Mouse (Mus musculus) heart, embryonic 10.5 days (tissue): ENCODE results near the gene Flywch1. TPM values are rescaled to one million over a fixed set of nuclear protein-coding genes. Genes with fewer than 3 reads are reported as not detected.
"Not testable (repeated sequence)": the region's sequence is repeated elsewhere in the genome, so short reads cannot be mapped to it uniquely, and the experiment has no call there.

Source experiments
- DNase-seq: peaks from one replicate; pipeline ENCODE4 v3.0.0-alpha.2; 2017; ENCODE audit warnings: low spot score
- H3K27ac ChIP-seq: fragments of 300-500 bp; sonication (generic); 2 replicates; pipeline ENCODE4 v1.5.1; 2016; ENCODE audit warnings: mild to moderate bottlenecking
- H3K27me3 ChIP-seq: fragments of 300-500 bp; sonication (generic); 2 replicates; pipeline ENCODE4 v1.6.1; 2016; ENCODE audit warnings: mild to moderate bottlenecking; ENCODE audit not compliant: poor library complexity, insufficient read depth, severe bottlenecking
- H3K36me3 ChIP-seq: fragments of 300-500 bp; sonication (generic); 2 replicates; pipeline ENCODE4 v1.6.1; 2016; ENCODE audit warnings: mild to moderate bottlenecking, moderate library complexity
- H3K4me1 ChIP-seq: fragments of 300-500 bp; sonication (generic); 2 replicates; pipeline ENCODE4 v1.6.1; 2016; ENCODE audit warnings: mild to moderate bottlenecking
- H3K4me3 ChIP-seq: fragments of 300-500 bp; sonication (generic); 2 replicates; pipeline ENCODE4 v1.5.1; 2016; ENCODE audit warnings: mild to moderate bottlenecking, moderate library complexity
- H3K9me3 ChIP-seq: fragments of 300-500 bp; sonication (generic); 2 replicates; pipeline ENCODE4 v1.6.1; 2016; ENCODE audit warnings: mild to moderate bottlenecking, moderate library complexity
- WGBS: fragments of 180-500 bp; shearing (Covaris S2); methylation state at CpG from one replicate; pipeline ENCODE4 v1.1.7; 2016; 5-methylcytosine and 5-hydroxymethylcytosine counted together
- polyA plus RNA-seq: library from polyadenylated mRNA; unstranded; fragments of >200 nt; fragmentation: Nextera tagmentation; extraction: Ambion mirVana; gene quantifications from 2 replicates; pipeline ENCODE4 v1.2.1, GENCODE M21; 2016

Gene Flywch1
- polyA plus RNA-seq, 1 experiment from 2014 or later, result 117 TPM

DNA sequence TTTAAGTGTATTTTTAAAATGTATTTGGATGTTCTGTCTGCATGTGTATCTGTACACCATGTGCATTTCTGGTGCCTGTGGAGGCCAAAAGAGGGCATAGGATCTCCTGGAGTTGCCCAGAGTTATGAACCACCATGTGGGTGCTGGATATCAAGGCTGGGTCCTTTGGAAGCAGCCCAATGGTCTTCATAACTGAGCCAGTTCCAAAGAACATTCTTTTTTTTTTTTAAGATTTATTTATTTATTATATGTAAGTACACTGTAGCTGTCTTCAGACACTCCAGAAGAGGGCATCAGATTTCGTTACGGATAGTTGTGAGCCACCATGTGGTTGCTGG lies 786 bp upstream of the Flywch1 start:
- Histone ChIP-seq H3K36me3 (peaks cover 14% of the 10 kb centered on the region), H3K4me1 (peaks cover 15% of the 10 kb centered on the region)
- WGBS, result 74% methylated on average over 2 of the region's 2 CpGs
- not testable (repeated sequence) for H3K27ac ChIP-seq, DNase-seq, H3K27me3 ChIP-seq, H3K4me3 ChIP-seq, H3K9me3 ChIP-seq

DNA sequence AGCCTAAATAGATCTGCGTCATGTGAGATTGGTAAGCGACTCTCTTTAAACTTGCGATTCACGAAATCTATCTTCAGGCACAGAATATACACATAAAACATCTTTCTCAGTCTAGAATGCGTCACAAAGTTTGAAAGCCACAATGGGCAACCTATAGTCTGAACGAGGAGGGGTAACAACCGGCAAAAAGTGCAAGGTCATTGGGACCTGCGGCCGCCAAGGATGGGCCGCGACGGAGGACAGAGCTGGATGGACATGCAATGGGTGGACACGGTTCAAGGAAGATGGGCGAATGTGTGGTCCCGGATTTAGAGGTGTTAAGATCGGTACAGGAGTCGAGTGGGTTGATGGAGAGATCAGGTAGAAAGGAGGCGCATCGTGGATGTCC lies 512 bp downstream of the Flywch1 start:
- H3K9me3 ChIP-seq, result no peaks in the 10 kb centered on the region
- no peaks in the 10 kb centered on the region for H3K27me3 ChIP-seq
- 1% methylated on average over 19 of the region's 19 CpGs for WGBS
- peak overlapping the region; percentile 95 for H3K27ac ChIP-seq
- peaks cover 17% of the 10 kb centered on the region for H3K36me3 ChIP-seq
- no peak for DNase-seq
- peak overlapping the region; percentile 84 for H3K4me3 ChIP-seq
- peaks cover 15% of the 10 kb centered on the region for H3K4me1 ChIP-seq

DNA sequence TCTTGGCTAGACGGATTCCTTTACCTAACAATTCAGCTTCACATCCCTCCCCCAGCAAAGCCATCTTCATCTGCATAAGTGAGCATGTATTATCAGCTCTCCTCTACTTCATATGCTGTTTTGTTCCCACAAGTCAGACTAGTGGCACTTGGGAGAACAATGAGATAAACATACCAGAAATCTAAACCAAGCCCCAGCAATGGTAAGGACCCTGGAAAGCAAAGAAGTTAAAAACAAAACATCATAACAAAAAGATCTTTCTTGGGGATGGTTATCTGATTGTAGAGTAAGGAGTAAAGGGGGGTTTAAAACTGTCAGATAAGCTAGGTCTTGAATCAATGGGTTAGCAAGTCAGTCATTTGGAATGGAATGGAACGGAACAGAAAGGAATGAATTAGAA lies 909 bp downstream of the Flywch1 start:
- whole genome bisulfite sequencing, result 18% methylated on average over 2 of the region's 2 CpGs
- Histone ChIP-seq H3K4me3 (peak overlapping the region; percentile 84), H3K27me3 (no peaks in the 10 kb centered on the region), H3K9me3 (no peaks in the 10 kb centered on the region), H3K27ac (peak overlapping the region; percentile 95), H3K4me1 (peaks cover 15% of the 10 kb centered on the region), H3K36me3 (peaks cover 17% of the 10 kb centered on the region)
- no peak for DNase-seq

DNA sequence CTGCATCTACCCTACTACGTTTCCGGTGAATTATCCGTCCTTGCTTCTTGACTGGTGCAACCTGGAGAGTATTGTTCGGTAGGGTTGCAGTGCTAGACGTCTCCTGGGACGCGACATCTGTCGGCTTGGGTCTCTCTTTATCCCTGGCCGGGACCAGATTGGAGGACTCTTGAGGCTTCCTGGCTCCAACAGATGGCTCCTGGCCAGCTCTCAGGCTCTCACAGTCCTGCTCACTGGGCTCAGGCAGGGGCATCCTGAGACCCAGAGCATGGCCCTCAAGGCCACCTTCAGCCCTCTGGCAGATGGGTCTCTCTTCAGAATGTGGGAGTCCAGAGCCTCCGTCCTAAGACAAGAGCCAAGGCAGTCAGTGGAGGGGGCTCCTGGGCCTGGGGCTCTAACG lies 8.4 kb downstream of the Flywch1 start:
- 87% methylated on average over 11 of the region's 11 CpGs for WGBS
- no peak for DNase-seq
- no peaks in the 10 kb centered on the region for H3K9me3 ChIP-seq
- no peak overlapping the region for H3K4me3 ChIP-seq
- H3K4me1 ChIP-seq, result no peaks in the 10 kb centered on the region
- H3K36me3 ChIP-seq, result peaks cover 68% of the 10 kb centered on the region
- H3K27me3 ChIP-seq, result no peaks in the 10 kb centered on the region
- no peak overlapping the region for H3K27ac ChIP-seq

DNA sequence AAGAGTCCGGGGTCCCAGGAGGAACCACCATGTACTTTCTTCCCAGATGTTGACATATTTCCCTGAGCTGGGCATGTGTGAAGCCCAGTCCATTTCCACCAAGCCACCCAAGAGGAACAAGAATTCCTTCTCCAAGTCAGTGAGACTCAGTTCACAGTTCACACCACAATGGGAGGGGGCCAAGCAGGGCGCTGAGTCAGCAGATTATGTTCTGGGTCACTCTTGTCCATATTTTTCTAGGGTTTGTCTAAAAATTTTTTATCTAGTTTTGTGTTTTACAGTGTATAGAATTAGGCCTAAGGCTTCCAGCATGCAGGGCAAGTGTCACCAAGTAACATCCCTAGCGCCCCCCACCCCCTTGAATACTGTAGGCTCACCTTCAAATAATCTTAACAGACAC lies 10.2 kb downstream of the Flywch1 start:
- no peaks in the 10 kb centered on the region for H3K9me3 ChIP-seq
- peaks cover 79% of the 10 kb centered on the region for H3K36me3 ChIP-seq
- DNase-seq, result no peak
- 96% methylated on average over 3 of the region's 3 CpGs for WGBS
- no peaks in the 10 kb centered on the region for H3K27me3 ChIP-seq
- H3K4me3 ChIP-seq, result no peak overlapping the region
- no peaks in the 10 kb centered on the region for H3K4me1 ChIP-seq
- no peak overlapping the region for H3K27ac ChIP-seq

DNA sequence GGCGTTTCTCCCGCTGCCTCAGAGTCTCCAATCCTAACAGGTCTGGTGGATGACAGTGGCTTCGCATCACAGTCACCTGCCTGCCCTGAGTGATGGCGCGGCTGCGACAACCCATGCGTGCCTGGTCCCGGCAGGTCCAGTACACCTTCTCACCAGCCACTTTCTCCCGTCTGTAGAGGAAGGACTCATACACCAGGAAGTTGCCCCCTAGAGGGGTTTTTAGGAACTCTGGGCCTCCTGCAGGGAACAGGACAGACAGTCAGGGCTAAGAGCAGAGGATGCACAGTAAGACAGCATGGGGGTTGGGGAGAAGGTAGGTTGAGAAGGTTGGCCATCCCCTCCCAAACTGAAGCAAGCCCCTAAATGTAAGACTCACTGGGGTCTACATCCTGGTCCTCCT lies 11.2 kb downstream of the Flywch1 start:
- Histone ChIP-seq H3K4me1 (no peaks in the 10 kb centered on the region), H3K4me3 (no peak overlapping the region), H3K36me3 (peaks cover 88% of the 10 kb centered on the region), H3K27me3 (no peaks in the 10 kb centered on the region), H3K27ac (no peak overlapping the region), H3K9me3 (no peaks in the 10 kb centered on the region)
- WGBS, result 91% methylated on average over 9 of the region's 9 CpGs
- no peak for DNase-seq

DNA sequence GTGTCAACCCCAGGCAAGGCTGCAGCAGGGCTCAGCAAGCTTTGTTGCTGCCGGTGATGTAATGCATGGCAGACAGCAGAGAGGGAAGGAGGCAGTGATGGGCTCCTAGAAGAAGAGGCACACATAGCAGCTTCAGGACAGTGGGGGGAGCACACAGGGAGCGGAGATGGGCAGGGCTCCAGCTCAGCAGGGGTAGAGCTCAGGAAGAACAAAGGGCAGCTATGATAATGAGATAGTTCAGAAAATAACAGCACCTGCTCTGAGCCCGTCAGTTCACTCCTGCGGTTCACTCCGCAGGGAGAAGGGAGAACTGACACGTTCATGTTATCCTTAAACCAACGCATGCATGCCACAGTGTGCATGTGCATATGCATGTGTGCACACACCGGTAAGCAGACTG lies 12.6 kb downstream of the Flywch1 start:
- H3K27ac ChIP-seq, result no peak overlapping the region
- H3K27me3 ChIP-seq, result no peaks in the 10 kb centered on the region
- no peak for DNase-seq
- WGBS, result 81% methylated on average over 8 of the region's 8 CpGs
- no peak overlapping the region for H3K4me3 ChIP-seq
- no peaks in the 10 kb centered on the region for H3K9me3 ChIP-seq
- peaks cover 94% of the 10 kb centered on the region for H3K36me3 ChIP-seq
- H3K4me1 ChIP-seq, result no peaks in the 10 kb centered on the region

DNA sequence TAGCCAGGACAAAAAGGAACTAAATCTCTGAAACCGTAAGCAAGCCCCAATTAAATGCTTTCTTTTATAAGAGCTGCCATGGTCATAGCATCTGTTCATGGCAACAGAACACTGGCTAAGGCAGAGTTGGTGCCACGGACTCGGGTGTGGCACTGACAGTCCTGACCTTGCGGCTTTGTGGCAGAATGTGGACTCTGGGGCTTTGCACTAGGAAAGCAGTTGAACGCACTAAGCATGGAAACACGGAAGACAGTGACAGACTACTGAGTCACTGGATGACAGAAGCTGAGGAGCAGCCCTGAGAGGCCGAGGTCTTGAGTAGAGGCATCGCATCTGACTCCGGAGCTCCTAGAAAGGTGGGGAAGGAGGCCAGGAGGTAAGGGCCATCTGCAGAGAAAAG lies 13.8 kb downstream of the Flywch1 start:
- H3K36me3 ChIP-seq, result peaks cover 97% of the 10 kb centered on the region
- no peak overlapping the region for H3K4me3 ChIP-seq
- no peaks in the 10 kb centered on the region for H3K4me1 ChIP-seq
- WGBS, result 92% methylated on average over 9 of the region's 9 CpGs
- no peaks in the 10 kb centered on the region for H3K9me3 ChIP-seq
- H3K27ac ChIP-seq, result no peak overlapping the region
- no peak for DNase-seq
- H3K27me3 ChIP-seq, result no peaks in the 10 kb centered on the region

DNA sequence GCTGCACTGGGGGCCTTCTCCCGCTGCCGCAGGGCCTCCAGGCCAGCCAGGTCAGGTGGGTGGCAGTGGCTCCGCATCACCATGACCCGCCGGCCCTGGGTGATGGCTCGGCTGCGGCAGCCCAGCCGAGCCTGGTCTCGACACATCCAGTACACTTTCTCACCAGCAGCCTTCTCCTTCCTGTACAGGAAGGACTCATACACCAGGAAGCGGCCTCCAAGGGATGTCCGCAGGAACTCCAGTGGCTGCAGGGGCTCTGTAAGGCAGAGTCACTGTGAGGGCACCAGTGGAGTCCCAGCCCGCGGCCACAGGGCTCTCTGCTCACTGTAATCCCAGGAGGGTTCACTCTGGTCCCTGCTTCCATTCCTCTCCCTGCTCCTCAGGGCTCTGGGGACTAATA lies 15.7 kb downstream of the Flywch1 start:
- Histone ChIP-seq H3K4me1 (no peaks in the 10 kb centered on the region), H3K4me3 (no peak overlapping the region), H3K27ac (no peak overlapping the region), H3K36me3 (peaks cover 93% of the 10 kb centered on the region), H3K27me3 (no peaks in the 10 kb centered on the region), H3K9me3 (no peaks in the 10 kb centered on the region)
- WGBS, result 86% methylated on average over 13 of the region's 13 CpGs
- no peak for DNase-seq

DNA sequence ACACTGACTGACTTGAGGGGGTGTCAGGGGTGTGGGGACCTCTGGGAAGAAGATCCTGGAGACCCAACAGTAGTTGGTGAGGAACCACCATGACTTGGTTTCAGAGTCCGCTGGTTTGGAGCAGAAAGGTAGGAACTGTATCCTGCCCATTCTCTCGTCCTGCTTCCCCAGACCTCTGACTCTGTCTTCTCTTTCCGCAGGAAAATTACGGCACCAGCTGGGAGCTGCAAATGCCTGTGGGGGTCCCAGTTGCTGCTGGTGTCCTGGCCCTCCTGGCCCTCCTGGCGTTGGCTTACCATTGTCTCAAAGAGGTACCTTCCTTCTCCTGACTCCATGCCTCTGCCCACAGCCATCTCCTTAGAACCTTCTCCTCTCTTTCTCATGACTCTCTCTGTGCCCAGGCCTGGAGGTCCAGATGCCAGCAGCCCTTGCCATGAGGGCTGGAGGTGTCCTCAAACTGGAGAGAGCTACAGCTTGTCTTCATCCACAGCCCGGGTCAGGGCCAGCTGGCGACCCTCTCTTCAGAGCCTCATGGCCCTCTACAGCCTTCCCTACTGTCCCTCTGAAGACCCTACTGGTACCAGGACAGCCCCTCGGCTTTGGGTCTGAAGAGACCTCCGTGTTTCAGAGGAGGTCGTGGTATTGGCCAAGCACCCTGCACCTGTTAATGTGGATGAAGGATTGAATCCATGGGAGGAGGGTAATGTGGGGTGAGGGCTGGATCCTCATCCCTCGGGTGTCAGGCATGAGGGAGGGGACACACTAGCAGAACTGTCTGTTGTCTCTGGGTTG lies 21.8 kb downstream of the Flywch1 start:
- peak overlapping the region; percentile 37 for H3K4me3 ChIP-seq

DNA sequence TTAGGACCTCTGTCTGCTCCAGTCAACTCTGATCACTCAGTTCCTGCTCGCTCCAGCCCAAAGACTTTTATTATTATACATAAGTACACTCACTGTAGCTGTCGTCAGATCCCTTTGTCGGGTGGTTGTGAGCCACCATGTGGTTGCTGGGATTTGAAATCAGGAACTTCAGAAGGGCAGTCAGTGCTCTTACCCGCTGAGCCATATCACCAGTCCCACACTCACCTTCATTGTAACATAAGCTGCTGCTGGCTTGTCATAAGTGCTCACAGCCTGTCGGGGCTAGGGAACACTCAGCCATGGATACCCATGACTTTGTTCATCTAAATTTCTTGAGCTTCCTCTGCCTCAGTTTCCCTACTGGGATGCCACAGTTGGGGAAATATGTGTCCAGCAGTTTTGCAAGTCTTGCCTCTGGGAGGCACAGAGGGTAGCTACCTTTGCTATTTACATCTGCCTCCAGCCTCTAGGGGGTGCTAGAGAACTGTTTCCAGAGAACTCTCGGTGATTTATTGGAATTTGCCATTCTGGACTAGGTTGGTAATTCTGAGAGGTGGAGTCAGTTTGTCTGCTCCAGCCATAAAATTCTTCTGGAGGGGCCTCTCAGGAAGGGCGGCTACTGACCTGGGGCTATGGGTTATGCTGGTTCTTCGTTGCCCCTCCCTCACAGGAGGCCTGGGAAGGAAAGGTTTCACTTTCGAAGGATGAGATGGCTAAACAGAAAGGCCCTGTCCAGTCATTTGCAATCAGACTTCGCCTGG lies 22.6 kb downstream of the Flywch1 start:
- peaks cover 46% of the 10 kb centered on the region for H3K27me3 ChIP-seq
- WGBS, result 37% methylated on average over 10 of the region's 10 CpGs
- H3K9me3 ChIP-seq, result no peaks in the 10 kb centered on the region
- H3K4me3 ChIP-seq, result peak overlapping the region; percentile 37
- H3K27ac ChIP-seq, result no peak overlapping the region
- H3K36me3 ChIP-seq, result peaks cover 27% of the 10 kb centered on the region
- peaks cover 23% of the 10 kb centered on the region for H3K4me1 ChIP-seq
- DNase-seq, result peak; percentile 74

More for the DNA sequence above, 21.8 kb downstream of the Flywch1 start:
- H3K9me3 ChIP-seq, result no peaks in the 10 kb centered on the region
- peaks cover 19% of the 10 kb centered on the region for H3K4me1 ChIP-seq
- H3K36me3 ChIP-seq, result peaks cover 35% of the 10 kb centered on the region
- no peak overlapping the region for H3K27ac ChIP-seq
- peaks cover 38% of the 10 kb centered on the region for H3K27me3 ChIP-seq
- 78% methylated on average over 11 of the region's 11 CpGs for WGBS
- peak; percentile 72 for DNase-seq

DNA sequence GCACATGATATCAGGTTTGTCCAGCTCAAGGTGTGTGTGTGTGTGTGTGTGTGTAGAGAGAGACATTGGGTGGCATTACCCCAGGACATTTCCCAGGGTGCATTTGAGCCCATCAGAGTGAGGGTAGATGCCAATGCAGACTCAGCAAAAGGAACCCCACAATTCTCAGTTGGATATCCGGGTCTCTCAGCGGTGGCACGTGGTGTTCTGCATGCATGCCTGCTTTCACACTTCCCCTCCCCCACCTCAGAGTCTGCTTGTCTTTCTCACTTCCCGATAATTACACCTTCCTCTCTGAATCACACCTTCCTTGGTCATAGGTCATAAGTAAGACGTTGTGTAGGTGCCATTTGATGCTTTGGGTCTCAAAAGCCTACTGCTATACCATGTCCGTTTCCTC lies 23.4 kb downstream of the Flywch1 start:
- peaks cover 23% of the 10 kb centered on the region for H3K4me1 ChIP-seq
- H3K9me3 ChIP-seq, result no peaks in the 10 kb centered on the region
- peaks cover 19% of the 10 kb centered on the region for H3K36me3 ChIP-seq
- peaks cover 54% of the 10 kb centered on the region for H3K27me3 ChIP-seq
- DNase-seq, result no peak
- 23% methylated on average over 6 of the region's 6 CpGs for WGBS
- H3K27ac ChIP-seq, result no peak overlapping the region
- no peak overlapping the region for H3K4me3 ChIP-seq

DNA sequence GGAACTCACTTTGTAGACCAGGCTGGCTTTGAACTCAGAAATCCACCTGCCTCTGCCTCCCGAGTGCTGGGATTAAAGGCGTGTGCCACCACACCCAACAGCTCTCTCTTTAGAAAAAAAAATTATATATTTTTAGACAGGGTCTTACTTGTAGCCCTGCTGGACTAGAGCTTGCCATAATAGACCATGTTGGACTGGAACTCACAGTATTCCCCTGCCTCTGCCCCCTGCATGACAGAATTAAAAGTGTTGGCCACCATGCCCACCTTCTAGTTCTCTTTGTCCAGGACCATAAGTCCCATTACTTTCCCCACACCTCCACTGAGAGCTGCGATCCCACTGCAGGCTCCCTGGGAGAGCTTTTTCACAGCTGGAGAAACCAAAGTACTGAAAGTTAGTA lies 23.9 kb downstream of the Flywch1 start:
- Histone ChIP-seq H3K27ac (no peak overlapping the region), H3K27me3 (peaks cover 59% of the 10 kb centered on the region), H3K9me3 (no peaks in the 10 kb centered on the region), H3K36me3 (peaks cover 14% of the 10 kb centered on the region), H3K4me1 (peaks cover 26% of the 10 kb centered on the region), H3K4me3 (no peak overlapping the region)
- WGBS, result 74% methylated on average over 3 of the region's 3 CpGs
- DNase-seq, result no peak
